Mouse (Mus musculus) thymus, adult 18-20 months (tissue): Measurements from ENCODE around the gene Mafg.

Source experiments
- DNase-seq, 2 experiments: peaks; one replicate each; pipeline ENCODE4 v3.0.0; 2022; ENCODE audit warnings: mixed read lengths in 2 of 2

Mafg gene

GRCm38 (mm10) chr11:120642939-120643600, 9.7 kb upstream of the Mafg start:
- peak; percentile 31 to 33 for DNase-seq

GRCm38 (mm10) chr11:120641869-120642268, 8.5 kb upstream of the Mafg start:
- DNase-seq = no peak

- DNase-seq = no peak
These were observed 7.9 kb upstream of the Mafg start for GRCm38 (mm10) chr11:120641255-120641654.

GRCm38 (mm10) chr11:120634810-120635209, 1.4 kb upstream of the Mafg start:
- DNase-seq = no peak

GRCm38 (mm10) chr11:120632559-120633519, 561 bp downstream of the Mafg start:
- DNase-seq = peak; percentile 50 to 63

GRCm38 (mm10) chr11:120631726-120632448, 1.5 kb downstream of the Mafg start:
- DNase-seq = no peak

- no peak for DNase-seq
These were observed 2.3 kb downstream of the Mafg start for GRCm38 (mm10) chr11:120630881-120631725.

- no peak for DNase-seq
These were observed 3.0 kb downstream of the Mafg start for GRCm38 (mm10) chr11:120630401-120630871.

- no peak for DNase-seq
These were observed 3.5 kb downstream of the Mafg start for GRCm38 (mm10) chr11:120629911-120630310.

GRCm38 (mm10) chr11:120629341-120629730, 4.1 kb downstream of the Mafg start:
- peak; percentile 70 to 75 for DNase-seq

GRCm38 (mm10) chr11:120628601-120629340, 4.6 kb downstream of the Mafg start:
- no peak for DNase-seq

- peak; percentile 56 to 72 for DNase-seq
These were observed 5.7 kb downstream of the Mafg start for GRCm38 (mm10) chr11:120627468-120628300.

GRCm38 (mm10) chr11:120626785-120627467, 6.5 kb downstream of the Mafg start:
- DNase-seq = no peak

GRCm38 (mm10) chr11:120625152-120625775, 8.1 kb downstream of the Mafg start, which contains the start of gene Sirt7:
TSS of gene Sirt7 (minus strand) at chr11:120625240.
- no peak for DNase-seq

GRCm38 (mm10) chr11:120624680-120625111, 8.7 kb downstream of the Mafg start:
- peak; percentile 77 to 82 for DNase-seq

GRCm38 (mm10) chr11:120623961-120624679, 9.3 kb downstream of the Mafg start:
- DNase-seq = peak; percentile 57 to 69

GRCm38 (mm10) chr11:120622805-120623204, 10.6 kb downstream of the Mafg start:
- no peak for DNase-seq

- DNase-seq = no peak
These were observed 13.2 kb downstream of the Mafg start for GRCm38 (mm10) chr11:120620195-120620594.
